9 mouse cellular contexts compared by ENCODE assay signal in genomic region chr6:125137002-125137671, GRCm38 (mm10). TPM values are rescaled to one million over a fixed set of nuclear protein-coding genes. Genes with fewer than 3 reads are reported as not detected.
A peak's percentile ranks its signal among the peaks of the same experiment; 100 is the strongest.
DNase-seq lines count a peak whose midpoint lies in the region; ATAC-seq and TF ChIP-seq lines count a peak whose summit lies in the region.
"Had no signal": no experiment of that assay in that cellular context is flagged by ENCODE, and none has a peak within 500 bp of the region (broad histone marks: within the 10 kb centered on the region; RNA-seq: fewer than 3 reads in every experiment).

No protein-coding gene starts in this region.

- no peak for ATAC-seq in kidney, postnatal 0 days (replicated peaks; ENCODE audit: low FRiP score, low read depth)
- peak; percentile 62 for ATAC-seq in megakaryocyte, adult 5-6 weeks (ENCODE audit: poor library complexity, severe bottlenecking)
- no peak for ATAC-seq in erythroid progenitor cell, adult 5-6 weeks (replicated peaks; ENCODE audit: low FRiP score, poor library complexity, severe bottlenecking)

- peak; percentile 69 for TF ChIP-seq CTCF in kidney, postnatal 0 days (IDR thresholded peaks at IDR 0.05; ENCODE audit: low read depth)

- H3K9me3 ChIP-seq in kidney, postnatal 0 days (replicated peaks; ENCODE audit: low read length) = no peaks in the 10 kb centered on the region
- H3K9me3 ChIP-seq: stomach, embryonic 15.5 days had no signal

- peak; percentile 56 for DNase-seq in adrenal gland, postnatal 14 days
- no peak for DNase-seq in adrenal gland, postnatal 4 days (ENCODE audit: low spot score in 2 of 2)
- peak; percentile 48 for DNase-seq in kidney, postnatal 0 days (ENCODE audit: low spot score)
- DNase-seq in kidney, adult 11 months = no peak
- peak; percentile 48 for DNase-seq in 416B (ENCODE audit: low read depth)
- peak; percentile 46 for DNase-seq in embryo, embryonic 10.5 days (ENCODE audit: low spot score)

- no peak overlapping the region for H3K27ac ChIP-seq in kidney, postnatal 0 days
- H3K27ac ChIP-seq: stomach, embryonic 15.5 days had no signal

- no peak overlapping the region for H3K4me2 ChIP-seq in kidney, postnatal 0 days (ENCODE audit: low read length)
- H3K4me2 ChIP-seq: stomach, embryonic 15.5 days had no signal

- H3K36me3 ChIP-seq in kidney, postnatal 0 days (ENCODE audit: insufficient read depth, low read length) = peaks cover 62% of the 10 kb centered on the region

- no peak overlapping the region for H3K9ac ChIP-seq in kidney, postnatal 0 days (ENCODE audit: low read depth, low read length)
- H3K9ac ChIP-seq: stomach, embryonic 15.5 days had no signal

- H3K4me3 ChIP-seq in kidney, postnatal 0 days (replicated peaks; ENCODE audit: low read depth, low read length) = no peak overlapping the region
- H3K4me3 ChIP-seq: stomach, embryonic 15.5 days had no signal

- 91% methylated on average over 19 of the region's 19 CpGs for WGBS in kidney, postnatal 0 days

- no peaks in the 10 kb centered on the region for H3K4me1 ChIP-seq in kidney, postnatal 0 days (replicated peaks; ENCODE audit: insufficient read depth, low read length)

- H3K27me3 ChIP-seq in kidney, postnatal 0 days (ENCODE audit: insufficient read depth, low read length) = no peaks in the 10 kb centered on the region
- H3K27me3 ChIP-seq: stomach, embryonic 15.5 days had no signal

RNA-seq across cellular contexts. Expression of gene Nop2, which starts 5.4 kb away (rescaled TPM):
- 47.0 and 53.7 TPM in 2 replicates for total RNA-seq in adrenal gland, postnatal 14 days (2021)
- total RNA-seq in adrenal gland, postnatal 4 days (2021) = 10 to 100 TPM; 36.5 to 36.8 TPM
- 41.1 and 43.2 TPM in 2 replicates for polyA plus RNA-seq in kidney, postnatal 0 days (2015; fragmentation: Nextera tagmentation; extraction: Ambion mirVana)
- 8.5 and 12.1 TPM in 2 replicates for total RNA-seq in megakaryocyte, adult 5-6 weeks (2015)
- 22.6 and 24.6 TPM in 2 replicates for total RNA-seq in megakaryocyte, adult 5-6 weeks (2017)
- 6.7 and 17.3 TPM in 2 replicates for total RNA-seq in erythroid progenitor cell, adult 5-6 weeks (2015; ENCODE audit: low replicate concordance)
- total RNA-seq in erythroid progenitor cell, adult 5-6 weeks (2017; ENCODE audit: low replicate concordance) = 5.7 and 8.9 TPM in 2 replicates

RNA-seq across cellular contexts. Expression of gene Iffo1, which starts 7.9 kb away (rescaled TPM):
- total RNA-seq in adrenal gland, postnatal 14 days (2021) = 18.6 and 25.0 TPM in 2 replicates
- total RNA-seq in adrenal gland, postnatal 4 days (2021) = 10 to 100 TPM; 42.7 to 49.9 TPM
- polyA plus RNA-seq in kidney, postnatal 0 days (2015; fragmentation: Nextera tagmentation; extraction: Ambion mirVana) = 8.1 and 8.7 TPM in 2 replicates
- 18.6 and 20.1 TPM in 2 replicates for total RNA-seq in megakaryocyte, adult 5-6 weeks (2015)
- total RNA-seq in megakaryocyte, adult 5-6 weeks (2017) = 14.3 and 21.7 TPM in 2 replicates
- 5.9 and 11.5 TPM in 2 replicates for total RNA-seq in erythroid progenitor cell, adult 5-6 weeks (2015; ENCODE audit: low replicate concordance)
- 9.7 and 15.7 TPM in 2 replicates for total RNA-seq in erythroid progenitor cell, adult 5-6 weeks (2017; ENCODE audit: low replicate concordance)

RNA-seq across cellular contexts. Expression of gene Gapdh, which starts 29.1 kb away (rescaled TPM):
- total RNA-seq in adrenal gland, postnatal 14 days (2021) = 1,705 and 1,924 TPM in 2 replicates
- 1,000 to 10,000 TPM; 1,146 to 1,218 TPM for total RNA-seq in adrenal gland, postnatal 4 days (2021)
- 1,529 and 1,548 TPM in 2 replicates for polyA plus RNA-seq in kidney, postnatal 0 days (2015; fragmentation: Nextera tagmentation; extraction: Ambion mirVana)
- 2,892 and 2,923 TPM in 2 replicates for total RNA-seq in megakaryocyte, adult 5-6 weeks (2015)
- total RNA-seq in megakaryocyte, adult 5-6 weeks (2017) = 1,028 and 1,070 TPM in 2 replicates
- 683 and 752 TPM in 2 replicates for total RNA-seq in erythroid progenitor cell, adult 5-6 weeks (2015; ENCODE audit: low replicate concordance)
- total RNA-seq in erythroid progenitor cell, adult 5-6 weeks (2017; ENCODE audit: low replicate concordance) = 153 and 228 TPM in 2 replicates

RNA-seq across cellular contexts. Expression of gene Chd4, which starts 41.4 kb away (rescaled TPM):
- total RNA-seq in adrenal gland, postnatal 14 days (2021) = 189 and 192 TPM in 2 replicates
- 100 to 1,000 TPM; 227 to 264 TPM for total RNA-seq in adrenal gland, postnatal 4 days (2021)
- 60.7 and 64.2 TPM in 2 replicates for polyA plus RNA-seq in kidney, postnatal 0 days (2015; fragmentation: Nextera tagmentation; extraction: Ambion mirVana)
- total RNA-seq in megakaryocyte, adult 5-6 weeks (2015) = 64.9 and 75.9 TPM in 2 replicates
- total RNA-seq in megakaryocyte, adult 5-6 weeks (2017) = 282 and 336 TPM in 2 replicates
- total RNA-seq in erythroid progenitor cell, adult 5-6 weeks (2015; ENCODE audit: low replicate concordance) = 49.0 and 64.2 TPM in 2 replicates
- 176 and 220 TPM in 2 replicates for total RNA-seq in erythroid progenitor cell, adult 5-6 weeks (2017; ENCODE audit: low replicate concordance)

RNA-seq across cellular contexts. Expression of gene Ncapd2, which starts 54.4 kb away (rescaled TPM):
- 43.2 and 45.2 TPM in 2 replicates for total RNA-seq in adrenal gland, postnatal 14 days (2021)
- 100 to 1,000 TPM in 1 of 2 experiments, 10 to 100 TPM in 1; 95.5 to 107 TPM for total RNA-seq in adrenal gland, postnatal 4 days (2021)
- 43.8 and 48.0 TPM in 2 replicates for polyA plus RNA-seq in kidney, postnatal 0 days (2015; fragmentation: Nextera tagmentation; extraction: Ambion mirVana)
- 195 and 225 TPM in 2 replicates for total RNA-seq in megakaryocyte, adult 5-6 weeks (2015)
- 181 and 231 TPM in 2 replicates for total RNA-seq in megakaryocyte, adult 5-6 weeks (2017)
- 953 and 1,019 TPM in 2 replicates for total RNA-seq in erythroid progenitor cell, adult 5-6 weeks (2015; ENCODE audit: low replicate concordance)
- total RNA-seq in erythroid progenitor cell, adult 5-6 weeks (2017; ENCODE audit: low replicate concordance) = 924 and 1,011 TPM in 2 replicates

Comparison
In these comparisons a context has a peak if more than half of its experiments do, and no peak if none do; other contexts are left out.
1. DNase-seq: peak in adrenal gland, postnatal 14 days (single experiment), kidney, postnatal 0 days (single experiment), 416B (single experiment) and embryo, embryonic 10.5 days (single experiment); none in adrenal gland, postnatal 4 days (0 of 2) and kidney, adult 11 months (single experiment).